Mouse (Mus musculus) stomach, postnatal 0 days (tissue): ENCODE measurements around the gene St3gal3.
A peak's percentile ranks its signal among the peaks of the same experiment; 100 is the strongest.

Source experiments
- CTCF ChIP-seq: IDR thresholded peaks from 2 replicates; pipeline ENCODE4 v1.5.1; 2016; ENCODE audit warnings: antibody characterized with exemption, low read depth, mild to moderate bottlenecking, moderate library complexity
- EP300 ChIP-seq: optimal IDR thresholded peaks from 2 replicates; pipeline ENCODE3; 2016; ENCODE audit warnings: antibody characterized with exemption

DNA sequence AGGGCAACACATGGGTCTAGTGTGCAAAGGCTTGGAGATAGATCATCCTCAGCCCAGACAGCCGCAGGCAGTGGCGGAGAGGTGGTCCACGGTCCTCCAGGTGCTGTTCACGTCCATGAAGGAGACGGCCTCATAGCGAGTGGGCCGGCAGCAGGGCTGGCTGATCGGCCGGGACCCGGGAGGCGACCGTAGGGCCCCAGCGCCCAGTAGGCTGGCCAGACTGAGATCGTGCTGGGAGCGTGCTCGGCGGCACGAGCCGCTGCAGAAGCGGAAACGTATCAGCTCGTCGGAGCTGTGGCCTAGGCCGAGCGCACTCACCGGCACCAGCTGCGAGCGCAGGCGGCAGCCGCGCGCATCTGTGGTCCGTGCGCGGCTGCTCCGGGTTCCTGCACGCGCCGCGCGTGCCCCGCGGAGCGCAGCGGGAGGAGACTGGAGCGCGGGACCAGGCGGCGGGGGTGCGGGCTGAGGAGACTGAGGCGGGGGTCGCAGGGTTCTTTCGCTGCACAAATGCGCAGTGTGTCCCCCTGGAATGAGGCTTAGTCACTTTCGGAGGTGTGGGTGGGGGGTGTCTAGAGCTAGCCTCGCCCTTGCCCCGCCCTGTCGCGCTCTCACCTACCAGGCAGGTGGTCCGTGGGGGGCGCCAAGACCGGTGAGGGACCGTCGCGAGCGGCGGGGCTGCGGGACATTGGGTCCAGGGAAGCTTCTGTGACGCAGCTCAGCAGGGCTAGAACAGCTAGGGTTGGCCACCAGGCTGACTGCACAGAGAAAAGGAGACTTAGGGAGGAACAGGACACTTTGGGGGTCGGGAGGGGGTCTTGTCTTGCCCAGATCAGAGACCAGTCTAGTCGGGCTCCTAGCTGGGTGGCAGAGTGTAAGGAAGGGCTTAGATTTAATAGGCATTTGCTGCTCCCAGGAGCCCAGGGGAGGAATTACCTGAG is 207.9 kb downstream of the St3gal3 start:
- TF ChIP-seq CTCF, result peak; percentile 26; the same call in 1 of the 2 replicates
- TF ChIP-seq EP300, result no peak
